Mouse (Mus musculus) MEL (cell line): ENCODE measurements around the gene Hcfc1r1. TPM values are rescaled to one million over a fixed set of nuclear protein-coding genes. Genes with fewer than 3 reads are reported as not detected.

Experiments
- DNase-seq: peaks from one replicate; pipeline ENCODE4 v3.0.0; 2011; ENCODE audit warnings: low read depth, low spot score
- H3K27ac ChIP-seq: 2 replicates; pipeline ENCODE4 v1.5.1; 2012; ENCODE audit warnings: low read depth, mild to moderate bottlenecking, control low read depth, low read length, moderate library complexity; ENCODE audit not compliant: control insufficient read depth
- H3K27me3 ChIP-seq, 2 experiments: fragments of 150-350 bp in 1 of 2; sonication (generic) in 1 of 2; 2 replicates each; pipeline ENCODE4 v1.6.1; 2012; ENCODE audit warnings: low read length in 2 of 2, mild to moderate bottlenecking in 2 of 2, improper control_type of control experiment in 1 of 2, moderate library complexity in 1 of 2; ENCODE audit not compliant: insufficient read depth in 2 of 2, control insufficient read depth in 1 of 2
- H3K36me3 ChIP-seq, 2 experiments: 2 replicates each; pipeline ENCODE4 v1.6.1; 2012 to 2014; ENCODE audit warnings: low read length in 2 of 2, improper control_type of control experiment in 1 of 2, inconsistent platforms in 1 of 2, mild to moderate bottlenecking in 1 of 2; ENCODE audit not compliant: insufficient read depth in 2 of 2, control insufficient read depth in 1 of 2
- H3K4me1 ChIP-seq, 2 experiments: fragments of 150-350 bp in 1 of 2; sonication (generic) in 1 of 2; 2 replicates each; pipeline ENCODE4 v1.6.1; 2012; ENCODE audit warnings: low read length in 2 of 2, improper control_type of control experiment in 1 of 2, mild to moderate bottlenecking in 1 of 2; ENCODE audit not compliant: insufficient read depth in 2 of 2, control insufficient read depth in 1 of 2
- H3K4me3 ChIP-seq, 2 experiments: fragments of 150-350 bp in 1 of 2; sonication (generic) in 1 of 2; 2 replicates each; pipeline ENCODE4 v1.5.1; 2012; ENCODE audit warnings: low read depth in 2 of 2, low read length in 2 of 2, mild to moderate bottlenecking in 2 of 2, moderate library complexity in 2 of 2, control low read depth in 1 of 2, improper control_type of control experiment in 1 of 2; ENCODE audit not compliant: control insufficient read depth in 1 of 2, insufficient read depth in 1 of 2
- H3K79me2 ChIP-seq: 2 replicates; pipeline ENCODE4 v1.6.1; 2012; ENCODE audit warnings: mild to moderate bottlenecking, low read length, moderate library complexity; ENCODE audit not compliant: control insufficient read depth, poor library complexity, insufficient read depth
- H3K9ac ChIP-seq: 2 replicates; pipeline ENCODE4 v1.6.1; 2012; ENCODE audit warnings: low read depth, mild to moderate bottlenecking, control low read depth, low read length, moderate library complexity; ENCODE audit not compliant: control insufficient read depth, poor library complexity, severe bottlenecking
- H3K9me3 ChIP-seq: fragments of 150-350 bp; sonication (generic); replicated peaks from 2 replicates; pipeline ENCODE4 v1.6.1; 2012; ENCODE audit warnings: mild to moderate bottlenecking, low read length, improper control_type of control experiment, moderate library complexity; ENCODE audit not compliant: insufficient read depth
- CHD2 ChIP-seq: IDR thresholded peaks from 2 replicates; pipeline ENCODE4 v1.6.1; 2011; ENCODE audit warnings: low read length, improper control_type of control experiment
- CTCF ChIP-seq, 3 experiments: IDR thresholded peaks in 2 of 3; conservative IDR thresholded peaks in 1 of 3; 2 replicates each; pipeline ENCODE4 v1.5.1; 2011 to 2012; ENCODE audit warnings: low read length in 3 of 3, low read depth in 2 of 3, mild to moderate bottlenecking in 2 of 3, improper control_type of control experiment in 1 of 3, inconsistent platforms in 1 of 3, mixed read lengths in 1 of 3, moderate library complexity in 1 of 3; ENCODE audit not compliant: control insufficient read depth in 1 of 3, insufficient read depth in 1 of 3, poor library complexity in 1 of 3, severe bottlenecking in 1 of 3
- E2F4 ChIP-seq: IDR thresholded peaks from 2 replicates; pipeline ENCODE4 v1.6.1; 2011; ENCODE audit warnings: low read depth, low read length, improper control_type of control experiment, borderline replicate concordance
- EP300 ChIP-seq, 2 experiments: IDR thresholded peaks; 2 replicates each; pipeline ENCODE4 v1.6.1; 2011; ENCODE audit warnings: improper control_type of control experiment in 2 of 2, low read length in 2 of 2, low read depth in 1 of 2, mild to moderate bottlenecking in 1 of 2
- GATA1 ChIP-seq: IDR thresholded peaks from 2 replicates; pipeline ENCODE4 v1.6.1; 2011; ENCODE audit warnings: low read depth, low read length, improper control_type of control experiment
- KAT2A ChIP-seq: conservative IDR thresholded peaks from 2 replicates; pipeline ENCODE4 v1.6.1; 2012; ENCODE audit warnings: low read depth, low read length, improper control_type of control experiment, inconsistent platforms
- MAFK ChIP-seq: IDR thresholded peaks from 2 replicates; pipeline ENCODE4 v1.6.1; 2011; ENCODE audit warnings: low read depth, mild to moderate bottlenecking, low read length, improper control_type of control experiment, borderline replicate concordance
- NRF1 ChIP-seq: IDR thresholded peaks from 2 replicates; pipeline ENCODE4 v1.6.1; 2014; ENCODE audit warnings: low read depth, mild to moderate bottlenecking, inconsistent platforms, low read length, improper control_type of control experiment, moderate library complexity; ENCODE audit not compliant: poor library complexity, insufficient read depth, severe bottlenecking
- POLR2A ChIP-seq, 2 experiments: IDR thresholded peaks; 2 replicates each; pipeline ENCODE4 v1.6.1; 2011 to 2012; ENCODE audit warnings: low read length in 2 of 2, mild to moderate bottlenecking in 2 of 2, control low read depth in 1 of 2, improper control_type of control experiment in 1 of 2, low read depth in 1 of 2, moderate library complexity in 1 of 2; ENCODE audit not compliant: control insufficient read depth in 1 of 2, insufficient read depth in 1 of 2, poor library complexity in 1 of 2
- POLR2AphosphoS2 ChIP-seq: IDR thresholded peaks from 2 replicates; pipeline ENCODE4 v1.6.1; 2011; ENCODE audit warnings: low read length, improper control_type of control experiment
- TCF12 ChIP-seq: IDR thresholded peaks from 2 replicates; pipeline ENCODE4 v1.6.1; 2014; ENCODE audit warnings: low read depth, mild to moderate bottlenecking, inconsistent platforms, low read length, improper control_type of control experiment, moderate library complexity
- USF2 ChIP-seq, 2 experiments: IDR thresholded peaks; 2 replicates each; pipeline ENCODE4 v1.6.1; 2011 to 2012; ENCODE audit warnings: improper control_type of control experiment in 2 of 2, low read length in 2 of 2, borderline replicate concordance in 1 of 2, inconsistent platforms in 1 of 2, low read depth in 1 of 2, mild to moderate bottlenecking in 1 of 2; ENCODE audit not compliant: insufficient read depth in 1 of 2
- ZNF384 ChIP-seq: IDR thresholded peaks from 2 replicates; pipeline ENCODE4 v1.6.1; 2012; ENCODE audit warnings: low read depth, mild to moderate bottlenecking, inconsistent platforms, low read length, improper control_type of control experiment
- polyA plus RNA-seq, 2 experiments: library from polyadenylated mRNA; stranded (reverse) in 1 of 2; unstranded in 1 of 2; fragments of >175 nt in 1 of 2; fragments of >200 nt in 1 of 2; gene quantifications; 2 replicates each; pipeline versions ENCODE4 v1.2.1 to v1.2.4; 2012; ENCODE audit warnings: low replicate concordance in 2 of 2, low read depth in 1 of 2; ENCODE audit not compliant: insufficient read length in 2 of 2, insufficient read depth in 1 of 2, missing spikeins in 1 of 2
- total RNA-seq: library from RNA; depleted of rRNA; stranded (reverse); fragments of 300-350 nt; gene quantifications from 2 replicates; pipeline ENCODE4 v1.2.3, GENCODE M21; 2012

Gene Hcfc1r1
- total and polyA plus RNA-seq, 3 experiments, result 15.6 to 81.6 TPM; not detected in 1

- peaks cover 2 to 3% of the 10 kb centered on the region in 2 experiments; a peak in 2 of 4 replicates for H3K27me3 ChIP-seq
These were observed 27.5 kb upstream of the Hcfc1r1 start for GRCm38 (mm10) chr17:23645894-23646293.

GRCm38 (mm10) chr17:23651363-23651762, 22.0 kb upstream of the Hcfc1r1 start:
- H3K9ac ChIP-seq, result no peak overlapping the region
- no peaks in the 10 kb centered on the region for H3K79me2 ChIP-seq
- peaks cover 2 to 4% of the 10 kb centered on the region in 2 experiments for H3K27me3 ChIP-seq
- H3K4me1 ChIP-seq, result no peaks in the 10 kb centered on the region
- TF ChIP-seq MAFK (no peak), POLR2A (IDR thresholded peaks at IDR 0.05; ENCODE audit: control insufficient read depth in 1 of 2, insufficient read depth in 1 of 2, low read depth in 1 of 2, low read length in 2 of 2, poor library complexity in 1 of 2) (no peak), TCF12 (no peak), NRF1 (no peak)
- no peak overlapping the region for H3K4me3 ChIP-seq
- no peaks in the 10 kb centered on the region for H3K36me3 ChIP-seq
- H3K9me3 ChIP-seq, result no peaks in the 10 kb centered on the region
- H3K27ac ChIP-seq, result no peak overlapping the region
- DNase-seq, result no peak

More at GRCm38 (mm10) chr17:23645894-23646293, 27.5 kb upstream of the Hcfc1r1 start:
- Histone ChIP-seq H3K27ac (no peak overlapping the region), H3K9ac (no peak overlapping the region), H3K4me1 (no peaks in the 10 kb centered on the region), H3K4me3 (no peak overlapping the region), H3K79me2 (no peaks in the 10 kb centered on the region), H3K9me3 (no peaks in the 10 kb centered on the region), H3K36me3 (no peaks in the 10 kb centered on the region)
- TF ChIP-seq CHD2 (no peak), POLR2AphosphoS2 (no peak)
- no peak for DNase-seq

GRCm38 (mm10) chr17:23653324-23653723, 20.1 kb upstream of the Hcfc1r1 start:
- Histone ChIP-seq H3K4me3 (no peak overlapping the region), H3K79me2 (no peaks in the 10 kb centered on the region), H3K27me3 (peaks cover 2 to 4% of the 10 kb centered on the region in 2 experiments), H3K9ac (no peak overlapping the region), H3K36me3 (no peaks in the 10 kb centered on the region), H3K4me1 (no peaks in the 10 kb centered on the region), H3K27ac (no peak overlapping the region), H3K9me3 (no peaks in the 10 kb centered on the region)
- TF ChIP-seq ZNF384 (no peak), GATA1 (no peak), KAT2A (no peak), NRF1 (no peak), CTCF (IDR thresholded peaks at IDR 0.05 in 2 of 3, conservative IDR thresholded peaks at IDR 0.05 in 1 of 3; ENCODE audit: control insufficient read depth in 1 of 3, insufficient read depth in 1 of 3, low read depth in 2 of 3, low read length in 3 of 3, poor library complexity in 1 of 3, severe bottlenecking in 1 of 3) (no peak), E2F4 (no peak), EP300 (IDR thresholded peaks at IDR 0.05; ENCODE audit: low read depth in 1 of 2, low read length in 2 of 2) (no peak), USF2 (IDR thresholded peaks at IDR 0.05; ENCODE audit: borderline replicate concordance in 1 of 2, insufficient read depth in 1 of 2, low read depth in 1 of 2, low read length in 2 of 2) (no peak)
- DNase-seq, result no peak
